Mouse (Mus musculus): ENCODE data around the gene B230217C12Rik. TPM values are rescaled to one million over a fixed set of nuclear protein-coding genes. Genes with fewer than 3 reads are reported as not detected.

B230217C12Rik gene
- 4.2 and 5.5 TPM in 2 replicates for polyA plus RNA-seq (2014; fragmentation: Nextera tagmentation; extraction: Ambion mirVana)

DNA sequence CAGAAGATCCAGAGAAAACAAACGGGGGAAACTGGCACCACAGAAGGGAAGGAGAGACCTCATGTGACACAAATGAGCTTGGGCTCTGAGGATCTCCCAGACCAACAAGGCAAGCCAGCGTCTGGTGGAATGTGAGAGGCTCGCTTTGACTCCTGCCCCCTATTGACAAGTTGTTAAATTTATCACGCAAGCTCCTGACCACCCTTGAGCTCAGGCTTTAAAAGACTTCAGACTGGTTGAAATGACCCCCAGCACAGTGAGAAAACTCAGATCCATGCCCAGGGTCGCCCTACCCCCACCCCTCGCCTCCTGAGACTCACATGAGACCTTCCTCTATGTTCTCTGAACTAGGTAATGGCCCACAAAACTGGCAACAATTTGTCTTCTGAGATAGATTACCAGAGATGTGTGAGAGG, at the start of gene B230217C12Rik:
Gene B230217C12Rik, plus strand, starts transcription at position 242 of the 416 bp plus-strand sequence.
- H3K4me3 ChIP-seq (ENCODE audit: control insufficient read depth in 1 of 2, insufficient read depth in 1 of 2, low read depth in 1 of 2, low read length in 2 of 2): peak within 1 kb of the TSS; percentile 49 to 50
- H3K27me3 ChIP-seq (ENCODE audit: control insufficient read depth, insufficient read depth, low read length): no peaks in the 10 kb centered on the region
- H3K9ac ChIP-seq (ENCODE audit: low read length): peak within 1 kb of the TSS; percentile 68
- peak within 1 kb of the TSS; percentile 52 to 76 for H3K27ac ChIP-seq (replicated peaks in 1 of 2; ENCODE audit: control insufficient read depth in 1 of 2, insufficient read depth in 1 of 2, low read depth in 2 of 2, low read length in 2 of 2)
- no peaks in the 10 kb centered on the region for H3K9me3 ChIP-seq (ENCODE audit: control insufficient read depth, low read length)
- H3K36me3 ChIP-seq (ENCODE audit: control insufficient read depth, insufficient read depth, low read length): peaks cover 29% of the 10 kb centered on the region
- peak within 1 kb of the TSS; percentile 74 for H3K4me2 ChIP-seq (ENCODE audit: low read length)
- H3K4me1 ChIP-seq (ENCODE audit: control insufficient read depth in 2 of 2, insufficient read depth in 2 of 2, low read length in 2 of 2): peaks cover 0 to 14% of the 10 kb centered on the region in 2 experiments; a peak in 2 of 4 replicates
- 1% methylated on average over 6 of the region's 6 CpGs for WGBS
- ATAC-seq (ENCODE audit: insufficient number of reproducible peaks, insufficient read depth, low FRiP score, low read depth): no peak

DNA sequence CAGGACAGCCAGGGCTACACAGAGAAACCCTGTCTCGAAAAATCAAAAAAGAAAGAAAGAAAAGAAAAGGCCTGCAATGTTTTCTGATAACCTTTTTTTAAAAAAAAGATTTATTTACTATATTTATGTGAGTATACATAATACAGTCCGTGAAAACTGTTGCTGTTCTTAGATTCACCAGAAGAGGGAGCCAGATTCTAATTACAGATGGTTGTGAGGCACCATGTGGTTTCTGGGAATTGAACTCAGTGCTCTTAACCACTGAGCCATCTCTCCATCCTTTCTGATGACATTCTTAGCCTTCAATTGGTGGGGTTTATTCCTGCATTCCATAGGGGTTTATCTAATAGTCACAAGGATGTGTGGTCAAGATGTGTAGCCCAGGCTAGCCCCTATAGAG, 47.4 kb upstream of the B230217C12Rik start:
- no peaks in the 10 kb centered on the region for H3K27me3 ChIP-seq (ENCODE audit: control insufficient read depth, insufficient read depth, low read length)
- no peaks in the 10 kb centered on the region for H3K9me3 ChIP-seq (ENCODE audit: control insufficient read depth, low read length)
- no peaks in the 10 kb centered on the region for H3K36me3 ChIP-seq (ENCODE audit: control insufficient read depth, insufficient read depth, low read length)
- peaks cover 0 to 3% of the 10 kb centered on the region in 2 experiments; a peak in 1 of 4 replicates for H3K4me1 ChIP-seq (ENCODE audit: control insufficient read depth in 2 of 2, insufficient read depth in 2 of 2, low read length in 2 of 2)
- no peak overlapping the region for H3K4me3 ChIP-seq (ENCODE audit: control insufficient read depth in 1 of 2, insufficient read depth in 1 of 2, low read depth in 1 of 2, low read length in 2 of 2)
- no peak overlapping the region for H3K4me2 ChIP-seq (ENCODE audit: low read length)
- ATAC-seq (ENCODE audit: insufficient number of reproducible peaks, insufficient read depth, low FRiP score, low read depth): no peak
- H3K27ac ChIP-seq (replicated peaks in 1 of 2; ENCODE audit: control insufficient read depth in 1 of 2, insufficient read depth in 1 of 2, low read depth in 2 of 2, low read length in 2 of 2): no peak overlapping the region
- 12% methylated on average over 2 of the region's 2 CpGs for WGBS
- H3K9ac ChIP-seq (ENCODE audit: low read length): no peak overlapping the region

DNA sequence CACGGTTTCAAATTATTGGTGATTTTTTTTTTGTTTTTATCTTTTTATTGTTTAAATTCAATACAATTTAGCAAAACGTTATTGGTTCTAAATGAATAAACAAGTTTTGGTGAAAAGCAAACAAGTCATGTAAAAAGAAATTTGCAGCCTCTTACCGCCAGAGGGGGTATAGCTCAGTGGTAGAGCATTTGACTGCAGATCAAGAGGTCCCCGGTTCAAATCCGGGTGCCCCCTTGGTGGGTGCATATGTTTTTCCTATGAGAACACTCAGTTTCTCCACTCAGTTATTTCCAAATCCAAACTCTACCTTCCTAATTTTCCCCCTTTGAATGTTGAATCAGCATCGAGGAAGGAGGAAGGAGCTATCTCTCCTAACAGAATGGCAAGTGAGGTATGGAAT, 43.7 kb upstream of the B230217C12Rik start:
- no peaks in the 10 kb centered on the region for H3K36me3 ChIP-seq (ENCODE audit: control insufficient read depth, insufficient read depth, low read length)
- H3K27ac ChIP-seq (replicated peaks in 1 of 2; ENCODE audit: control insufficient read depth in 1 of 2, insufficient read depth in 1 of 2, low read depth in 2 of 2, low read length in 2 of 2): no peak overlapping the region
- no peaks in the 10 kb centered on the region for H3K27me3 ChIP-seq (ENCODE audit: control insufficient read depth, insufficient read depth, low read length)
- ATAC-seq (ENCODE audit: insufficient number of reproducible peaks, insufficient read depth, low FRiP score, low read depth): no peak
- no peak overlapping the region for H3K9ac ChIP-seq (ENCODE audit: low read length)
- H3K4me1 ChIP-seq (ENCODE audit: control insufficient read depth in 2 of 2, insufficient read depth in 2 of 2, low read length in 2 of 2): peaks cover 11 to 14% of the 10 kb centered on the region in 2 experiments
- H3K4me3 ChIP-seq (ENCODE audit: control insufficient read depth in 1 of 2, insufficient read depth in 1 of 2, low read depth in 1 of 2, low read length in 2 of 2): no peak overlapping the region
- H3K9me3 ChIP-seq (ENCODE audit: control insufficient read depth, low read length): no peaks in the 10 kb centered on the region
- WGBS: 4% methylated on average over 6 of the region's 6 CpGs
- no peak overlapping the region for H3K4me2 ChIP-seq (ENCODE audit: low read length)

DNA sequence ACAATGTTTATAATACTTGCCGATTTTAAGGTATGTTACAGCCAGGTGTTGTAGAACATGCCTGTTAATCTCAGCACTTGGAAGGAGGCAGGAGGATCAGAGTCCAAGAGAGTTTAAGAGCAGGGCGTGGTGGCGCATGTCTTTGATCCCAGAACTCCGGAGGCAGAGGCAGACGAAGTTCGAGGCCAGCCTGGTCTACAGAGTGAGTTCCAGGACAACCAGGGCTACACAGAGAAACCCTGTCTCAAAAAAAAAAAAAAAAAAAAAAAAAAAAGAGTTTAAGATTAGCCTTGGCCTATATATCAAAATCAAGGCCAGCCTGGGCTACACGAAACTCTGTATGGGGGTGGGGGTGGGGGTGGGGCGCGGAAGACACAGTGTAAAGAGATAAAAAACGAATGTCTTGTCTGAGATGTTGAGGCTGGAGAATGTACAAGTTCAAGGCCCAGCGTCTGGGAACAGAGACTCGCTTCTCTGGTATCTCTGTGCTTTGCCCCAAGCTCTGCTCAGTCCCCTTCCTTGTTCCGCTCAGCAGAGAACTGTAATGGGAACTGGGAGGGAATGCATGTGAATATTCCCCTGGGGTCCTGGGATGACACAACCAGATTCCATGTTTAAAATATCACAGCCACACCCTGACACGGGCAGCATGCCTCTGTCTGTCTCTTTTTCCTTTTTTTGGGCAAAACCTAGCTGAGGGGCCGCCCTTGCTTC, 43.1 kb upstream of the B230217C12Rik start:
- no peaks in the 10 kb centered on the region for H3K27me3 ChIP-seq (ENCODE audit: control insufficient read depth, insufficient read depth, low read length)
- H3K27ac ChIP-seq (replicated peaks in 1 of 2; ENCODE audit: control insufficient read depth in 1 of 2, insufficient read depth in 1 of 2, low read depth in 2 of 2, low read length in 2 of 2): no peak overlapping the region
- WGBS: 57% methylated on average over 15 of the region's 15 CpGs

DNA sequence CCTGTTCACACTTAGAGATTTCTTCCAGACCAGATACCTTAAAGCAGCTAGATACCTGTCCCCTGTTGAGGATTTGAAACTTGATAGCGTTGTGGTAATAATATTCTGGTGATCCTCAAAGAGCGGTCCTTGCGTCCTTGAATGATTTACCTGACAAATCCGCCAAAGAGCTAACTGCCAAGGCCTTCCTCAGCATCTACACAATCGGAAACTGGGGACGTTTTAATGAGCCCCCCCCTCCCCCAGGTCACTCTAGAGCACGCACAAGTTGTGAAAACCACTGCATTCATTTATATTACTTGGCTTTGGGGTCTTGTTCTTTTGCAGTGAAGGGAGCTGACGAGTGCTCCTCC, 42.5 kb upstream of the B230217C12Rik start:
- no peak for ATAC-seq (ENCODE audit: insufficient number of reproducible peaks, insufficient read depth, low FRiP score, low read depth)
- peak overlapping the region; percentile 4; the same call in 1 of the 2 replicates for H3K9ac ChIP-seq (ENCODE audit: low read length)
- WGBS: 44% methylated on average over 8 of the region's 8 CpGs
- H3K4me1 ChIP-seq (ENCODE audit: control insufficient read depth in 2 of 2, insufficient read depth in 2 of 2, low read length in 2 of 2): peaks cover 14 to 25% of the 10 kb centered on the region in 2 experiments
- no peak overlapping the region for H3K27ac ChIP-seq (replicated peaks in 1 of 2; ENCODE audit: control insufficient read depth in 1 of 2, insufficient read depth in 1 of 2, low read depth in 2 of 2, low read length in 2 of 2)
- no peaks in the 10 kb centered on the region for H3K36me3 ChIP-seq (ENCODE audit: control insufficient read depth, insufficient read depth, low read length)
- peak overlapping the region; percentile 3 to 4; a peak in 2 of 4 replicates for H3K4me3 ChIP-seq (ENCODE audit: control insufficient read depth in 1 of 2, insufficient read depth in 1 of 2, low read depth in 1 of 2, low read length in 2 of 2)
- no peaks in the 10 kb centered on the region for H3K27me3 ChIP-seq (ENCODE audit: control insufficient read depth, insufficient read depth, low read length)
- H3K4me2 ChIP-seq (ENCODE audit: low read length): peak overlapping the region; percentile 71
- H3K9me3 ChIP-seq (ENCODE audit: control insufficient read depth, low read length): no peaks in the 10 kb centered on the region

More for the DNA sequence above, 43.1 kb upstream of the B230217C12Rik start:
- ATAC-seq (ENCODE audit: insufficient number of reproducible peaks, insufficient read depth, low FRiP score, low read depth): no peak
- Histone ChIP-seq H3K4me1 (ENCODE audit: control insufficient read depth in 2 of 2, insufficient read depth in 2 of 2, low read length in 2 of 2) (peaks cover 14 to 20% of the 10 kb centered on the region in 2 experiments), H3K4me2 (ENCODE audit: low read length) (no peak overlapping the region), H3K36me3 (ENCODE audit: control insufficient read depth, insufficient read depth, low read length) (no peaks in the 10 kb centered on the region), H3K9ac (ENCODE audit: low read length) (no peak overlapping the region), H3K4me3 (ENCODE audit: control insufficient read depth in 1 of 2, insufficient read depth in 1 of 2, low read depth in 1 of 2, low read length in 2 of 2) (0 out of 4 replicates have a peak overlapping the region, but pooled peaks of 1 of the 2 experiments have one; percentile 4), H3K9me3 (ENCODE audit: control insufficient read depth, low read length) (no peaks in the 10 kb centered on the region)

DNA sequence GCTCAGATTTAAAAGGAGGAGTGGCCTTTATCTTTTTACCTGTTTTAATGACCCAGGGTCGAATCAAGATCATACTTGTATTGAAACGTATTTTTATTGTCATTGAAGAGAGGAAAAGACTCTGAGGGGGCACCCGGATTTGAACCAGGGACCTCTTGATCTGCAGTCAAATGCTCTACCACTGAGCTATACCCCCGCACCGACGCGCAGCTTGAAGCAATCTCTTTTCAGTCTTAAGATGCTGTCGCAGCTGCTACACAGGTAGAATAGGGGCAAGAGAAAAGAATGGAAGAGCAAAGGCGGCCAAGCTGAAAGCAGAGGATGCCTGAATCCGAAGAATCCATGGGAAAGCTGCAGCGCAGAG, 41.8 kb upstream of the B230217C12Rik start, which contains the start of gene Lasp1:
Gene Lasp1, plus strand, starts transcription at position 219 of the 364 bp plus-strand sequence.
- peak; percentile 16; the same call in 1 of the 2 replicates for ATAC-seq (ENCODE audit: insufficient number of reproducible peaks, insufficient read depth, low FRiP score, low read depth)
- 2% methylated on average over 11 of the region's 11 CpGs for whole genome bisulfite sequencing
- H3K4me2 ChIP-seq (ENCODE audit: low read length): peak within 1 kb of the TSS; percentile 71

DNA sequence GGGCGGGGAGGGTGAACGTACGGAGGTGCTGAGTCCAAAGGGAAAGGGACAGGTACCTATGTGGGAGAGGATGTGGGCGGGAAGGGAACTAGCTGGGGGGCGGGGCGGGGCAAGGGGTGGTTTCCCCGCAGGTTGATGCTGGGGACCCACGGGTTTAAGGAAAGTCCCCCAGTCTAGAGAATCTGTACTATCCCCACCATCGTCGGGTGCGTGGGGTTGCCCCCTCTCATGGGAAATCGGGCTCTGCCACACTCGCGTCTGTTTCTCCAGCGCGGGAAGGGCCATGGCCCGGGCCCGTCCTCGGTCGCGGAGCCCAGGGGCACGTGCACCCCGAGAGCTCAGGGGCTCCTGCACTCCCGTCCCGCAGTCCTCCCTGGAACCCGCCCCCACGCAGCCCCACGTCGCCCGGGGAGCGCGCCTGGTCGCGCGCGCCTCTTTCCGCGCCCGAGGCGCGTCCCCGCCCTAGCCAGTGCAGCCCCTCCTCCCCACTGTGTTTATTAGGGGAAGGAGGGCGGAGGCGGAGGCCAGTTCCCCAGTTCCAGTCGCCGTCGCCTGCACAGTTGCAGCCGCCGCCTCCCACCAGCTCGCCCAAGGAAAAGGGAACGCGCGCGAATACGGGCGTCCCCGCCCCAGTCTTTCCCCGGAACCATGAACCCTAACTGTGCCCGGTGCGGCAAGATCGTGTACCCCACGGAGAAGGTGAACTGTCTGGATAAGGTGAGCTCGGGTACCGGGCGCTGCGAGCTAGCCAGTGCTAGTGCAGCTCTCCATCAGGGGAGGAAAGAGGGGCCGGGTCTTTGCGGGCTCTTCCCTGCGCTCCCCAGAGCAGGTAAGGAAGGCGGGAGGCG, 41.2 kb upstream of the B230217C12Rik start:
- Histone ChIP-seq H3K4me2 (ENCODE audit: low read length) (peak overlapping the region; percentile 71), H3K36me3 (ENCODE audit: control insufficient read depth, insufficient read depth, low read length) (no peaks in the 10 kb centered on the region)

More for the DNA sequence above, 41.8 kb upstream of the B230217C12Rik start, which contains the start of gene Lasp1:
- Histone ChIP-seq H3K27ac (replicated peaks in 1 of 2; ENCODE audit: control insufficient read depth in 1 of 2, insufficient read depth in 1 of 2, low read depth in 2 of 2, low read length in 2 of 2) (peak within 1 kb of the TSS; percentile 87 to 94), H3K4me1 (ENCODE audit: control insufficient read depth in 2 of 2, insufficient read depth in 2 of 2, low read length in 2 of 2) (peaks cover 15 to 32% of the 10 kb centered on the region in 2 experiments), H3K36me3 (ENCODE audit: control insufficient read depth, insufficient read depth, low read length) (no peaks in the 10 kb centered on the region), H3K4me3 (ENCODE audit: control insufficient read depth in 1 of 2, insufficient read depth in 1 of 2, low read depth in 1 of 2, low read length in 2 of 2) (peak within 1 kb of the TSS; percentile 84 to 85), H3K9ac (ENCODE audit: low read length) (peak within 1 kb of the TSS; percentile 90), H3K27me3 (ENCODE audit: control insufficient read depth, insufficient read depth, low read length) (no peaks in the 10 kb centered on the region), H3K9me3 (ENCODE audit: control insufficient read depth, low read length) (no peaks in the 10 kb centered on the region)

More for the DNA sequence above, 41.2 kb upstream of the B230217C12Rik start:
- Histone ChIP-seq H3K4me1 (ENCODE audit: control insufficient read depth in 2 of 2, insufficient read depth in 2 of 2, low read length in 2 of 2) (peaks cover 19 to 38% of the 10 kb centered on the region in 2 experiments), H3K9ac (ENCODE audit: low read length) (peak overlapping the region; percentile 90), H3K9me3 (ENCODE audit: control insufficient read depth, low read length) (no peaks in the 10 kb centered on the region), H3K27me3 (ENCODE audit: control insufficient read depth, insufficient read depth, low read length) (no peaks in the 10 kb centered on the region), H3K4me3 (ENCODE audit: control insufficient read depth in 1 of 2, insufficient read depth in 1 of 2, low read depth in 1 of 2, low read length in 2 of 2) (peak overlapping the region; percentile 84 to 85), H3K27ac (replicated peaks in 1 of 2; ENCODE audit: control insufficient read depth in 1 of 2, insufficient read depth in 1 of 2, low read depth in 2 of 2, low read length in 2 of 2) (peak overlapping the region; percentile 87 to 94)
- WGBS: under 1% methylated on average over 68 of the region's 71 CpGs
- ATAC-seq (ENCODE audit: insufficient number of reproducible peaks, insufficient read depth, low FRiP score, low read depth): peak; percentile 76
